Mouse (Mus musculus): ENCODE data around the gene Pkhd1. TPM values are rescaled to one million over a fixed set of nuclear protein-coding genes. Genes with fewer than 3 reads are reported as not detected.

Gene Pkhd1
- polyA plus RNA-seq, 1 experiment, result not detected

DNA sequence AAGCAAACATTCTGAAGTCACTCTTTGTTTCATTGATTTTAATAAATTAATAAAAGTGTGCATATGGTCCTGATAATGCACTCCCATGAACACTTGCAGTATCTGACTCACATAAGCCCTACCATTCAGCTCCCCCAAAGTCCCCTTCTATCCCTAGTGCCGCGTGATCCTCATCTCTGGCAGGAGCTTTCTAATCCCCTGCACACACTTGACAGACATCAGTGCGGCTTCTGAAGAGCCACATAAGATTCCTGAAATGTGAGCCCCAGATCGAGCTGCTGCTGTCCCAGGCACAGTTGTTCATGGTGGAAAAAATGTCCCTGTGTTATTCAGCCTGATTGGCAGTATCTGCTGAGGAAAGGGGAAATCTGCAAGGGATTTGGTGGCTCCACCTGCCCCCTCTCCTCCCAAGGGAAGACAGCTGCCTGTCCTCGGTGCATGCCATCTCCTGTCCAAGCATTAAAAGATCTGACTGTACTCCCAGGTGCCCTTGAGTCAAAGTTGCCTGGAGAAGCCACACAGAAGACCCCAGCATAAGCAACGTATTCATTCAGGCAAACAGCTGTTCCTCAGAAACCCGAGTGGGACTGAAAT, 15.5 kb upstream of the Pkhd1 start:
- Histone ChIP-seq H3K4me1 (ENCODE audit: control insufficient read depth, insufficient read depth, low read length) (no peaks in the 10 kb centered on the region), H3K27ac (ENCODE audit: insufficient read depth, low read length) (no peak overlapping the region), H3K9ac (ENCODE audit: low read depth, poor library complexity, severe bottlenecking) (no peak overlapping the region), H3K36me3 (ENCODE audit: control insufficient read depth, insufficient read depth, low read length, poor library complexity, severe bottlenecking) (no peaks in the 10 kb centered on the region), H3K27me3 (ENCODE audit: control insufficient read depth, insufficient read depth, low read length, poor library complexity, severe bottlenecking) (no peaks in the 10 kb centered on the region), H3K9me3 (replicated peaks; ENCODE audit: control insufficient read depth, insufficient read depth, low read length, poor library complexity, severe bottlenecking) (no peaks in the 10 kb centered on the region), H3K4me3 (ENCODE audit: low read depth, low read length) (no peak overlapping the region)
- TF ChIP-seq EP300 (IDR thresholded peaks at IDR 0.05; ENCODE audit: insufficient read depth, low read depth, low read length) (no peak), POLR2A (IDR thresholded peaks at IDR 0.05; ENCODE audit: insufficient read depth, low read length) (no peak)

DNA sequence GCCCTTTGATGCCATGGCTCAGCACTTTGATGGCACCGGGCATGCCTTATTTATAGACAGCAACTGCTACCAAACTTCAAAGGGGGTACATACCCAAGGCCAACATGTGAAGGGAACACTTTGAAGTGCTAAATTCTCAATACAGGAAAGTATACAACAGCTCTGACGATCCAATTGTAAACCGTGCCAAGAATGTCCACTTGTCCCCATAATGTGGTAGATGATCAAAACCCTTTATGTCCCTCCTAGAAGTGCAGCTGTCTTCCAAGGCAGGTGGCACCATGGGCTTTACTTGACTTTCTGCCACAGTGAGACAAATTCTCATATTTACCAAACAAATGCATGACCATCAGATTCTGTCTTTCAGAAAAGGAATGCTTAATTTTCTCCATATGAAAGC, 6.7 kb upstream of the Pkhd1 start:
- TF ChIP-seq CTCF (IDR thresholded peaks at IDR 0.05; ENCODE audit: low read depth, low read length) (no peak), POLR2A (IDR thresholded peaks at IDR 0.05; ENCODE audit: insufficient read depth, low read length) (no peak), EP300 (IDR thresholded peaks at IDR 0.05; ENCODE audit: insufficient read depth, low read depth, low read length) (no peak)
- Histone ChIP-seq H3K4me1 (ENCODE audit: control insufficient read depth, insufficient read depth, low read length) (no peaks in the 10 kb centered on the region), H3K9ac (ENCODE audit: low read depth, poor library complexity, severe bottlenecking) (no peak overlapping the region), H3K36me3 (ENCODE audit: control insufficient read depth, insufficient read depth, low read length, poor library complexity, severe bottlenecking) (no peaks in the 10 kb centered on the region), H3K9me3 (replicated peaks; ENCODE audit: control insufficient read depth, insufficient read depth, low read length, poor library complexity, severe bottlenecking) (no peaks in the 10 kb centered on the region), H3K4me3 (ENCODE audit: low read depth, low read length) (no peak overlapping the region), H3K27ac (ENCODE audit: insufficient read depth, low read length) (no peak overlapping the region), H3K27me3 (ENCODE audit: control insufficient read depth, insufficient read depth, low read length, poor library complexity, severe bottlenecking) (no peaks in the 10 kb centered on the region)

DNA sequence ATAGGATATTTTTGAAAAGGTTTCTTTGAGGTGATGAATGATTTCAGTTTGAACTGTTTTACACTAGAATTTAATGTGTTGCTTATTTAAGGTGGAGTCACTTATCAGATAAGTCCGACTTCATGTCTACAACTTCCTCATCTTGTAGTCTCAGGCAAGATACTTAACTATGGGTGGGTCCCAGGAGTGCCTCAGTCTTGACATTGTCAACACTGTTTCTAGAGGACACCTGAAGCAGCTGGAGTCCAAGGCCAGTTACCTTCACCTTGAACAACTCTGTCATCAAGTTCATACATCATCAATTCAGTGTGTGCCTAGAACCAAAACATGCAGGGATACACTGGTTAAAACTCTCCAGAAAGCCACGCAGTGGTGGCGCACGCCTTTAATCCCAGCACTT, 5.5 kb upstream of the Pkhd1 start:
- H3K27me3 ChIP-seq (ENCODE audit: control insufficient read depth, insufficient read depth, low read length, poor library complexity, severe bottlenecking), result no peaks in the 10 kb centered on the region
- H3K4me3 ChIP-seq (ENCODE audit: low read depth, low read length), result no peak overlapping the region
- TF ChIP-seq POLR2A (IDR thresholded peaks at IDR 0.05; ENCODE audit: insufficient read depth, low read length) (no peak), EP300 (IDR thresholded peaks at IDR 0.05; ENCODE audit: insufficient read depth, low read depth, low read length) (no peak), CTCF (IDR thresholded peaks at IDR 0.05; ENCODE audit: low read depth, low read length) (no peak)
- no peaks in the 10 kb centered on the region for H3K9me3 ChIP-seq (replicated peaks; ENCODE audit: control insufficient read depth, insufficient read depth, low read length, poor library complexity, severe bottlenecking)
- H3K36me3 ChIP-seq (ENCODE audit: control insufficient read depth, insufficient read depth, low read length, poor library complexity, severe bottlenecking), result no peaks in the 10 kb centered on the region
- no peaks in the 10 kb centered on the region for H3K4me1 ChIP-seq (ENCODE audit: control insufficient read depth, insufficient read depth, low read length)
- H3K27ac ChIP-seq (ENCODE audit: insufficient read depth, low read length), result no peak overlapping the region
- no peak overlapping the region for H3K9ac ChIP-seq (ENCODE audit: low read depth, poor library complexity, severe bottlenecking)

DNA sequence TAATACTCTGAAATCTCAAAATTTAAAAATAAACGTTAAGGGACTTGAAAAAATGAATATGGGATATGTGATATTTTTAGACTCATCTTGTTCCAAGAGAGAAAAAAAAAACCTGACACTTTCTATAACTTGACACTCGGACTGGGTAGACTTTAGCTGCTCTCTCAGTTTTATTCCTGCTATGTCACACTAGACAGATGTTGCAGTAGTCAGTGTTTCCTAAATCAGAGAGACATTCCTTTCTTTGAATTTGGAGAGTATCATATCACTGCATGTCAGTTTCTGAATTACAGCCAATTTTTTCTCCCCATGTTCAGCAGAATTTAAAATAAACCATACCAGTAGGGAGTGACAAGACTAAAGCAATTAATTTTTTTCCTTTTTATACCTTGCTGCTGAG, 2.7 kb upstream of the Pkhd1 start:
- Histone ChIP-seq H3K9me3 (replicated peaks; ENCODE audit: control insufficient read depth, insufficient read depth, low read length, poor library complexity, severe bottlenecking) (no peaks in the 10 kb centered on the region), H3K9ac (ENCODE audit: low read depth, poor library complexity, severe bottlenecking) (no peak overlapping the region), H3K27ac (ENCODE audit: insufficient read depth, low read length) (no peak overlapping the region), H3K4me3 (ENCODE audit: low read depth, low read length) (no peak overlapping the region), H3K36me3 (ENCODE audit: control insufficient read depth, insufficient read depth, low read length, poor library complexity, severe bottlenecking) (no peaks in the 10 kb centered on the region), H3K4me1 (ENCODE audit: control insufficient read depth, insufficient read depth, low read length) (no peaks in the 10 kb centered on the region), H3K27me3 (ENCODE audit: control insufficient read depth, insufficient read depth, low read length, poor library complexity, severe bottlenecking) (no peaks in the 10 kb centered on the region)
- no peak for TF ChIP-seq EP300 (IDR thresholded peaks at IDR 0.05; ENCODE audit: insufficient read depth, low read depth, low read length)
- TF ChIP-seq POLR2A (IDR thresholded peaks at IDR 0.05; ENCODE audit: insufficient read depth, low read length), result no peak
- no peak for TF ChIP-seq CTCF (IDR thresholded peaks at IDR 0.05; ENCODE audit: low read depth, low read length)

DNA sequence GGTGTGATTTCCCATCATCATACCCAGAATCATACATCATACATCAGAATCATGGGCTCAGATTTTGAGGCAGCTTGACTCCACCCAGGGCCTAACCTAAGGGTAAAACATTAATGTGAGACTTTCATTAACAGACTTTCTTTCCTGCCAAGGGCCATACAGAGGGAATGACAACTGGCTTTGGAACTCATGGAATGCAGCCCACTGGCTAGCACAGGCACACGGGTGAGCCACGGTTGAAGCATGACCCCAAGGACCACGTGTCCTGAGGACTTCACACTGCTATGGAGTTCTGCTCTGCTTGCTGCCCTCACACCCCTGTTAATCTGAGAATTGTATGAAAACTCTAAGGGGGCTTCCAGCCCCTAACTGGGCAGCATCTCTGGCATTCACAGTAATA, 1.5 kb upstream of the Pkhd1 start:
- no peaks in the 10 kb centered on the region for H3K27me3 ChIP-seq (ENCODE audit: control insufficient read depth, insufficient read depth, low read length, poor library complexity, severe bottlenecking)
- no peaks in the 10 kb centered on the region for H3K4me1 ChIP-seq (ENCODE audit: control insufficient read depth, insufficient read depth, low read length)
- no peaks in the 10 kb centered on the region for H3K36me3 ChIP-seq (ENCODE audit: control insufficient read depth, insufficient read depth, low read length, poor library complexity, severe bottlenecking)
- no peak overlapping the region for H3K4me3 ChIP-seq (ENCODE audit: low read depth, low read length)
- TF ChIP-seq EP300 (IDR thresholded peaks at IDR 0.05; ENCODE audit: insufficient read depth, low read depth, low read length), result no peak
- no peak for TF ChIP-seq CTCF (IDR thresholded peaks at IDR 0.05; ENCODE audit: low read depth, low read length)
- TF ChIP-seq POLR2A (IDR thresholded peaks at IDR 0.05; ENCODE audit: insufficient read depth, low read length), result no peak
- H3K9ac ChIP-seq (ENCODE audit: low read depth, poor library complexity, severe bottlenecking), result no peak overlapping the region
- no peaks in the 10 kb centered on the region for H3K9me3 ChIP-seq (replicated peaks; ENCODE audit: control insufficient read depth, insufficient read depth, low read length, poor library complexity, severe bottlenecking)
- H3K27ac ChIP-seq (ENCODE audit: insufficient read depth, low read length), result no peak overlapping the region

DNA sequence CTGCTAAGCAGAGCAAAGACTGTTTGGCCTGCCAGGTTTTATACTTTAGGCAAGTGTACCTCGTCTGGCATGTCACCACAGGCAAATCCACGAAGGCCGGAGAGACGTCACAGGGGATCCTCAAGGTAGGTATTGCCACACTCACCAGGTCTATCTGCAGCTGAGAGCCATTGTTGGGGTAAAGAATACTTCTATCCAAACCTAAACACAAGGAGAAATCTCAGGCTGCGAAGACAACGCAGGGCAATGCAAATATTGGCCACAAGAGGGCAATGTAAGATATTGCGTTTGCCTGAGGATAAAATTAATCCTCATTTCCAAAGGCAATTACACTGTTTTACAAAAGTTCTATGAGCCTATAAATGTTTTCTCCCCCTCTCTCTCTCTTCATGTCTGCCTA, 5.2 kb downstream of the Pkhd1 start:
- Histone ChIP-seq H3K36me3 (ENCODE audit: control insufficient read depth, insufficient read depth, low read length, poor library complexity, severe bottlenecking) (no peaks in the 10 kb centered on the region), H3K9me3 (replicated peaks; ENCODE audit: control insufficient read depth, insufficient read depth, low read length, poor library complexity, severe bottlenecking) (no peaks in the 10 kb centered on the region), H3K4me3 (ENCODE audit: low read depth, low read length) (no peak overlapping the region), H3K27ac (ENCODE audit: insufficient read depth, low read length) (no peak overlapping the region), H3K4me1 (ENCODE audit: control insufficient read depth, insufficient read depth, low read length) (no peaks in the 10 kb centered on the region), H3K9ac (ENCODE audit: low read depth, poor library complexity, severe bottlenecking) (no peak overlapping the region), H3K27me3 (ENCODE audit: control insufficient read depth, insufficient read depth, low read length, poor library complexity, severe bottlenecking) (no peaks in the 10 kb centered on the region)
- TF ChIP-seq EP300 (IDR thresholded peaks at IDR 0.05; ENCODE audit: insufficient read depth, low read depth, low read length) (no peak), POLR2A (IDR thresholded peaks at IDR 0.05; ENCODE audit: insufficient read depth, low read length) (no peak), CTCF (IDR thresholded peaks at IDR 0.05; ENCODE audit: low read depth, low read length) (no peak)
